Mouse (Mus musculus) fat pad, adult 2 months (tissue): ENCODE data around the gene Tpp2.
"Not testable (repeated sequence)": the region's sequence is repeated elsewhere in the genome, so short reads cannot be mapped to it uniquely, and the experiment has no call there.

ENCODE experiments used
- DNase-seq: peaks from one replicate; pipeline ENCODE4 v3.0.0-alpha.2; 2011; ENCODE audit warnings: low read depth, low spot score; ENCODE audit errors: extremely low read depth

Tpp2 gene

DNA sequence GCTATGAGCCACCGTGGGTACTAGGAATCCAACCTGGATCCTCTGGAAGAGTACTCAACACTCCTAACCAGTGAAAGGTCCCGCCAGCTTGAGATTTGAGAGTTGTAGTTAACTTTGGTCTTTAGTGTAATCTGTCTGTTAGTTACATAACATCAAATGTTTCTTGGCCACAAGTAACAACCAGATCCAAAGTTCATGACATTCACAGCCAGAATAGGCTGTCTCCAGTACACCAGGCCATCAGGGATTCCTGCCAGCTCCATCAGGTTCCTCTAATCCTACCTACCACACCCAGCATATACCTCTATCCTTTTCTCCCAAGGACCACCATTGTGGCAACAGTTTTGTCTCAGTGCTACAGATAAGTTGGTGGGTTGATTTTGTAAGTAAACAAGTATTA is 82.1 kb downstream of the Tpp2 start:
- no peak for DNase-seq

DNA sequence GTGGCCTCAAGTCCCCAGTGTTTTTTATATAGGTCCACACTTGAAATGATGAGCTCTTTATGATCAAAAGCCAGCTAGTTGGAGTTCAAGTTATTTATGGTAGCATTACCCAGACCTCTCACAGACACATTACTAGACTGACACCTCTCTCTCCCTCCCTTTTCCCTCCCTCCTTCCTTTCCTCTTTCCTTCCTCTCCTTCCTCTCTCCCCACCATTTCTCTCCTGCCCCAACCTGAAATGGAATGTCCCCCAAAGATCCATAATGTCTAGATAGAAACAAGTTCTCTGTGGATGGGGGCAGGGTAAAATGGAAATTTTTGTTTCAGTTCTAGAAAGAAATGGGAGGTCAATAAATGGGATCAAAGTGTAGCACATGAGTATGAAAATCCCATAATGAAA is 86.5 kb downstream of the Tpp2 start, which contains the start of gene Mettl21c:
Gene Mettl21c (minus strand): TSS at position 101 of the 400 bp plus-strand sequence.
- DNase-seq: no peak

DNA sequence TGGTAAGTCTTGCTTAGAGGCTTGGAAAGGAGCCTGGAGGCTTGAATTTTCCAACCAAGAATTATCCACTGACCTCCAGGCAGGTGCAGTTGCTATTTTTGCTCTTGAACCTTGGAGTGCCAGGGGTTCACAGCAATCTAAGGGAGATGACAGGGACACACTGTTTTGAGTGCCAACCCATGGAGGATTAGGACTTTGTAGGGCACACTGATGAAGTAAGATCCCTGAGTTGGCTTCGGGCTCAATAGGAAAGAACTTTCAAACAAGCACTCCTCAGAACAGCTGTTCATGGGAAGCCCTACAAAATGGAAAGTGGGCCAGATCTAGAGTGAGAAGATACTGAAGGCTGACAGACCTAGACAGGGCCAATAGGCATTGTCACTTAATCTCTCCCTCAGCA is 89.2 kb downstream of the Tpp2 start:
- no peak for DNase-seq

DNA sequence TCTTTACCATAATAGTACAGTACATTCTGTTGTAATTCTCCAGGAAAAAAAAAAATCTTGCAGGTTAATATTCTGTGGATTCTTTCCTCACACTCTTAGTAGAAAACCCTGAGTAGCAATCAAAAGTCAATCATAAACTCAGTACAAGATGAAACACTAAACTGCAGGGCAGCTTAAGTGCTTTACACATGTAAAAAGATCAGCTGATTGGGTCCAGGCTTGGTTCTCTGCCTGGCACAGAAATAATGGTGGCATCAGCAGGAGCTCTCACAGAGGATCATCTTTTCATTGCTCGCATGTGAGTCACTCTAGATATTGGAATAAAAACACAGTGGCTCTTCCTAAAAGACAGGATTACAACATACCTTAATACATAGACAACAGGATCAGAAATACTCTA is 94.2 kb downstream of the Tpp2 start:
- no peak for DNase-seq

DNA sequence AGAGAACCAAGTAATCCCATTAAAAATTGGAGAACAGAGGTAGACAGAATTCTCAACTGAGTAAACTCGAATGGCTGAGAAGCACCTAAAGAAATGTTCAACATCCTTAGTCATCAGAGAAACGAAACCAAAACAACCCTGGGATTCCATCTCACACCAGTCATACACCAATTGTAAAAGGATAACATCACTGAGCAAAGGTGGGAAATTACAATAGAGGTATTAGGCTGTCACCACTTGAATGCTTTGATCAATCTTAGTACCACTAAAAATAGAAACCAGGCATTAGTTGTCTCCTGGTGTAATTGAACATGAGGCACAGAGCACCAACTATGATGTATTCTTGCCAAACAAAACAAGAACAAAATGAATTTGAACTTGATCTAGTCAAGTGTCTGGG is 98.8 kb downstream of the Tpp2 start:
- no peak for DNase-seq

DNA sequence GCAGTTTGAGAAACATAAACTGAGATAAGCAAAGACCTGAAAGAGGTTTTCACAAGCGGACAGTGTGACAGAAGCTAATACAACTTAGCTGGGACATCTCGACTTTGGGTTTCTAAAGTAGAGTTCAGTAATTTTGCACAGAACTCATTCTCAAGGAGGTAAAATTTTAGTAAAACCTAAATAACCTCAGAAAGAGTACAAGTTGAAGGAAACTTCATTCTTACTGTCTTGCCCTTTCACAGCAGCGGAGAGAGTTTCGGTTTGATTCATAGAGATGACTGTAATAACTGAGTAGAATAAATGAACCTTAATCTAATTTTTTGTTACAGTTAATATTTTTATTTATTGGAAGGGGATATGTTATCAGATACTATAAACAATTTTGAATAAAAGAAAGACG is 99.5 kb downstream of the Tpp2 start:
- DNase-seq: no peak

DNA sequence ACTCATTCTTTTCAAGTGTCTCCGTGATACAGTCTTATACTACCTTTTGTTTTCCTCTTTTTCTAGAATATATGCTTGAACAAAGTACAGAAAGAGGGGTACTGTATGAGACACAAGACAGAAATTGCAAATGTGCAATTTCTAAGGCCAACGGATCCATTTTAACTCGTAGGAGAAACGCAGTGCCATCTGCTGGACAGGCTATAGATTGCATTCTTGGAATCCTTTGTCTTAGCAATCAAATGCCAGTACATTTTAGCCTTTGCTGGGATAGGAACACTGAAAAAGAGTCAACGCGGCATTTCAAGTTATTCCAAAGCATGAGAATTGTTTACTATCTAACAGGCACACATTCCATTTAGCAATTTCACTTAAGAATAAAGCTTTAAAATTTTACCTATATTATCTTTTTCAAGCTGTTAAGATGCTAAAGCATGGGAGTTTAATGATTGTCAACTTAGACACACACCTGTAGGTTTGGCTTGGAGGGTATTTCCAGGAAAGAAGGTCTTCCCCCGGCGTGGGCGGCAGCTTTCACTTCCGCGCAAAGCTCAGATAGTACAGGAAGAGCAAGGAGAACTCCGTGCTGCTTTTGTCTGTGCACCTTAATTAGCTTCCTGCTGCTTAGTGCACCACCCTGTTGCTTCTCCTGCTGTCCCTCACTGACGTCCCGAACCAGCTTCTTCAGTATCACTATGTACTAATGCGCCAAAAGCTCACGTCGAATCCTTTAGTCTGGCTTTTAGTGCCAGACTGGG is 108.5 kb downstream of the Tpp2 start:
- no peak for DNase-seq

DNA sequence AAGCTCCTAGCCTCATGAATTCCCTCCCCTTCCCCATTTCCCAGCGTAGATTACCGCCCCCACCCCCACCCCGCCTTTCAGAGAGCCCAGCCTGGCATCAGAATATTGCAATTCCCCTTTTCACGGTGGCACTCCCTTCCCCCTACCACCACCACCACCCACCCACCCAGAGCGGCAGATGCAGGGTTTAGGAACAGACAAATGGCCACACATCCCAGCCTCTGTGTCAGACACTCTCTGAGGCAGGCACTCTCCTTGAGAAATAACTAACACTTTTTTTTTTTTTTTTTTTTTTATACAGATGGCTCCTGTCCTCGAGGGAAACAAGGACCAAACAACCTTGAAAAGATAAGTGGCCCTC is 109.1 kb downstream of the Tpp2 start:
- DNase-seq: no peak

DNA sequence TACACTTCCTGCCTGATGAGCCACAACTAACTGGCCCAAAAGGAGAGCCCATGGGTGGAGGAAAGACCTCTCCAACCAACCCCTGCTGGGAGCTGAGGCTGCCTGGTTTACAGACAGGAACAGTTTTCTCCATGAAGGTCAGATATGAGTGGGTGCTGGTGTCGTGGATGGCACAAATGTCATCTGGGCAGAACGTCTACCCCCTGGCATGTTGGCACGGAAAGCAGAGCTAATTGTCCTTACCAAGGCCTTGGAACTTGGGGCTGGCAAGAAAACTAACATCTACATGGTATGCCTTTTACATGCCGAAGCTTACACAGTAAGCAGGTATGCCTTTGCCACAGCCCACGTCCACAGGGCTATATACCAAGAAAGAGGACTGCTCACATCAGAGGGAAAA is 112.2 kb downstream of the Tpp2 start:
- not testable (repeated sequence) for DNase-seq

DNA sequence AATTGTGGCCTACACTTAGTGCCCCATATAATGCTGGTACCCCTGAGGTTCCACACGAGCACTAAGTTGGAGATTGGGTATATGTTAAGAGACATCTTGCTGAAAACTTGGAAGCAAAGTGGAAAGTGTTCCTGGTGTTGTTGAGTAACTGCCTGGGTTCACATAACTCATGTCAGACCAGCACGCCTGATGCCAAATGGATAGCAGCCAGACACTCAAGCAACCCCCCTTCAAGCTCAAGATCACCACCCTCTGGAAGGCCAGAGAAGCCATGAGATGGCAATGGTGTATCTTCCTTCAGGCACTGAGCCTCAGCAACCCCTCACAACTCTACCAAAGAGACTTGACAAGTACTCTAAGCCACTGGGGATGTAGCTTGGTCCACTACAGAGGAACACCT is 113.1 kb downstream of the Tpp2 start:
- DNase-seq: no peak
